Mouse (Mus musculus) liver, embryonic 12.5 days (tissue): ENCODE results near the gene Rassf7. TPM values are rescaled to one million over a fixed set of nuclear protein-coding genes. Genes with fewer than 3 reads are reported as not detected.

Experiments used
- ATAC-seq: fragments of 200-750 bp; cut with Nextera tagmentation; 2 replicates; pipeline ENCODE4 v1.8.0; 2017; ENCODE audit warnings: moderate number of reproducible peaks, mild to moderate bottlenecking, moderate library complexity
- H3K27ac ChIP-seq: fragments of 300-500 bp; sonication (generic); 2 replicates; pipeline ENCODE4 v1.5.1; 2016; ENCODE audit warnings: mild to moderate bottlenecking
- H3K27me3 ChIP-seq: fragments of 300-500 bp; sonication (generic); replicated peaks from 2 replicates; pipeline ENCODE4 v1.6.1; 2016; ENCODE audit warnings: mild to moderate bottlenecking, moderate library complexity
- H3K36me3 ChIP-seq: fragments of 300-500 bp; sonication (generic); 2 replicates; pipeline ENCODE4 v1.6.1; 2016; ENCODE audit warnings: mild to moderate bottlenecking, moderate library complexity
- H3K4me1 ChIP-seq: fragments of 300-500 bp; sonication (generic); 2 replicates; pipeline ENCODE4 v1.6.1; 2016
- H3K4me2 ChIP-seq: fragments of 300-500 bp; sonication (generic); 2 replicates; pipeline ENCODE4 v1.6.1; 2016; ENCODE audit warnings: mild to moderate bottlenecking, moderate library complexity
- H3K4me3 ChIP-seq: fragments of 300-500 bp; sonication (generic); 2 replicates; pipeline ENCODE4 v1.5.1; 2016; ENCODE audit warnings: mild to moderate bottlenecking, moderate library complexity
- H3K9ac ChIP-seq: fragments of 300-500 bp; sonication (generic); 2 replicates; pipeline ENCODE4 v1.6.1; 2016; ENCODE audit warnings: mild to moderate bottlenecking, moderate library complexity
- H3K9me3 ChIP-seq: fragments of 300-500 bp; sonication (generic); replicated peaks from 2 replicates; pipeline ENCODE4 v1.6.1; 2016; ENCODE audit warnings: mild to moderate bottlenecking, moderate library complexity
- WGBS: fragments of 180-500 bp; shearing (Covaris S2); methylation state at CpG from one replicate; pipeline ENCODE4 v1.1.7; 2016; ENCODE audit not compliant: insufficient replicate concordance; 5-methylcytosine and 5-hydroxymethylcytosine counted together
- polyA plus RNA-seq: library from polyadenylated mRNA; unstranded; fragments of >200 nt; fragmentation: Nextera tagmentation; extraction: Ambion mirVana; gene quantifications from 2 replicates; pipeline ENCODE4 v1.2.1, GENCODE M21; 2016

The Rassf7 gene
- polyA plus RNA-seq, 1 experiment from 2014 or later, result 27.3 TPM

GRCm38 (mm10) chr7:141217343-141218013 lies 1.8 kb downstream of the Rassf7 start:
- peak overlapping the region; percentile 83 for H3K27ac ChIP-seq
- 90% methylated on average over 17 of the region's 17 CpGs for WGBS
- no peak for ATAC-seq
- H3K27me3 ChIP-seq, result no peaks in the 10 kb centered on the region
- H3K36me3 ChIP-seq, result peaks cover 39% of the 10 kb centered on the region
- peak overlapping the region; percentile 76; the same call in 1 of the 2 replicates for H3K9ac ChIP-seq
- peaks cover 92% of the 10 kb centered on the region for H3K4me1 ChIP-seq
- H3K9me3 ChIP-seq, result no peaks in the 10 kb centered on the region
- peak overlapping the region; percentile 66 for H3K4me3 ChIP-seq
- peak overlapping the region; percentile 89 for H3K4me2 ChIP-seq

- no peak overlapping the region for H3K4me3 ChIP-seq
- peak overlapping the region; percentile 83 for H3K27ac ChIP-seq
- H3K4me1 ChIP-seq, result peaks cover 92% of the 10 kb centered on the region
- ATAC-seq, result no peak
- H3K36me3 ChIP-seq, result peaks cover 39% of the 10 kb centered on the region
- peak overlapping the region; percentile 1; the same call in 1 of the 2 replicates for H3K4me2 ChIP-seq
- WGBS, result 86% methylated on average over 3 of the region's 3 CpGs
- H3K9ac ChIP-seq, result peak overlapping the region; percentile 36; the same call in 1 of the 2 replicates
- H3K9me3 ChIP-seq, result no peaks in the 10 kb centered on the region
- H3K27me3 ChIP-seq, result no peaks in the 10 kb centered on the region
Observed at GRCm38 (mm10) chr7:141218141-141218540, 2.5 kb downstream of the Rassf7 start.

- H3K27ac ChIP-seq, result peak overlapping the region; percentile 83
- no peak overlapping the region for H3K4me3 ChIP-seq
- H3K27me3 ChIP-seq, result no peaks in the 10 kb centered on the region
- peak overlapping the region; percentile 36; the same call in 1 of the 2 replicates for H3K9ac ChIP-seq
- H3K36me3 ChIP-seq, result peaks cover 39% of the 10 kb centered on the region
- peaks cover 89% of the 10 kb centered on the region for H3K4me1 ChIP-seq
- H3K9me3 ChIP-seq, result no peaks in the 10 kb centered on the region
- WGBS, result 78% methylated on average over 5 of the region's 5 CpGs
- no peak for ATAC-seq
- no peak overlapping the region for H3K4me2 ChIP-seq
Observed at GRCm38 (mm10) chr7:141218557-141219133, 3.0 kb downstream of the Rassf7 start.

GRCm38 (mm10) chr7:141219558-141220099 lies 4.0 kb downstream of the Rassf7 start:
- Histone ChIP-seq H3K4me3 (peak overlapping the region; percentile 73; the same call in 1 of the 2 replicates), H3K9ac (peak overlapping the region; percentile 87), H3K36me3 (peaks cover 39% of the 10 kb centered on the region), H3K4me2 (peak overlapping the region; percentile 93), H3K27ac (peak overlapping the region; percentile 83), H3K27me3 (no peaks in the 10 kb centered on the region), H3K4me1 (peaks cover 79% of the 10 kb centered on the region), H3K9me3 (no peaks in the 10 kb centered on the region)
- 69% methylated on average over 1 of the region's 1 CpGs for WGBS
- ATAC-seq, result no peak

- H3K9ac ChIP-seq, result peak overlapping the region; percentile 87
- WGBS, result 83% methylated on average over 1 of the region's 1 CpGs
- H3K9me3 ChIP-seq, result no peaks in the 10 kb centered on the region
- H3K4me1 ChIP-seq, result peaks cover 72% of the 10 kb centered on the region
- H3K36me3 ChIP-seq, result peaks cover 39% of the 10 kb centered on the region
- H3K4me2 ChIP-seq, result peak overlapping the region; percentile 93
- no peak for ATAC-seq
- peak overlapping the region; percentile 83 for H3K27ac ChIP-seq
- H3K27me3 ChIP-seq, result no peaks in the 10 kb centered on the region
- peak overlapping the region; percentile 73 for H3K4me3 ChIP-seq
Observed at GRCm38 (mm10) chr7:141220377-141220776, 4.7 kb downstream of the Rassf7 start.

GRCm38 (mm10) chr7:141221249-141222125 lies 5.8 kb downstream of the Rassf7 start:
- Histone ChIP-seq H3K27ac (peak overlapping the region; percentile 90), H3K9ac (peak overlapping the region; percentile 87), H3K4me1 (peaks cover 65% of the 10 kb centered on the region), H3K36me3 (peaks cover 39% of the 10 kb centered on the region), H3K4me3 (peak overlapping the region; percentile 73), H3K4me2 (peak overlapping the region; percentile 93), H3K27me3 (no peaks in the 10 kb centered on the region), H3K9me3 (no peaks in the 10 kb centered on the region)
- ATAC-seq, result peak; percentile 97
- 8% methylated on average over 44 of the region's 44 CpGs for WGBS

GRCm38 (mm10) chr7:141222126-141222467 lies 6.4 kb downstream of the Rassf7 start:
- 16% methylated on average over 8 of the region's 8 CpGs for WGBS
- H3K27me3 ChIP-seq, result no peaks in the 10 kb centered on the region
- no peak for ATAC-seq
- no peaks in the 10 kb centered on the region for H3K9me3 ChIP-seq
- H3K4me1 ChIP-seq, result peaks cover 59% of the 10 kb centered on the region
- peak overlapping the region; percentile 93 for H3K4me2 ChIP-seq
- peak overlapping the region; percentile 73 for H3K4me3 ChIP-seq
- H3K36me3 ChIP-seq, result peaks cover 36% of the 10 kb centered on the region
- peak overlapping the region; percentile 71 for H3K9ac ChIP-seq
- peak overlapping the region; percentile 90 for H3K27ac ChIP-seq

GRCm38 (mm10) chr7:141222696-141223215 lies 7.1 kb downstream of the Rassf7 start:
- Histone ChIP-seq H3K9ac (peak overlapping the region; percentile 71), H3K9me3 (no peaks in the 10 kb centered on the region), H3K4me3 (no peak overlapping the region), H3K27me3 (no peaks in the 10 kb centered on the region), H3K4me2 (peak overlapping the region; percentile 93), H3K36me3 (peaks cover 30% of the 10 kb centered on the region), H3K27ac (peak overlapping the region; percentile 90), H3K4me1 (peaks cover 53% of the 10 kb centered on the region)
- ATAC-seq, result no peak
- 80% methylated on average over 4 of the region's 4 CpGs for WGBS

GRCm38 (mm10) chr7:141226535-141226934 lies 10.9 kb downstream of the Rassf7 start:
- H3K36me3 ChIP-seq, result peaks cover 12% of the 10 kb centered on the region
- H3K9me3 ChIP-seq, result no peaks in the 10 kb centered on the region
- H3K4me2 ChIP-seq, result no peak overlapping the region
- H3K9ac ChIP-seq, result no peak overlapping the region
- H3K27me3 ChIP-seq, result no peaks in the 10 kb centered on the region
- no peak overlapping the region for H3K27ac ChIP-seq
- no peak for ATAC-seq
- peaks cover 44% of the 10 kb centered on the region for H3K4me1 ChIP-seq
- 81% methylated on average over 6 of the region's 6 CpGs for WGBS
- H3K4me3 ChIP-seq, result no peak overlapping the region

GRCm38 (mm10) chr7:141227796-141228195 lies 12.1 kb downstream of the Rassf7 start:
- Histone ChIP-seq H3K9ac (peak overlapping the region; percentile 98), H3K4me1 (peaks cover 41% of the 10 kb centered on the region), H3K36me3 (peaks cover 25% of the 10 kb centered on the region), H3K27me3 (no peaks in the 10 kb centered on the region), H3K27ac (peak overlapping the region; percentile 90), H3K4me2 (peak overlapping the region; percentile 87), H3K9me3 (no peaks in the 10 kb centered on the region), H3K4me3 (no peak overlapping the region)
- ATAC-seq, result peak; percentile 2
- 70% methylated on average over 4 of the region's 4 CpGs for WGBS

- H3K4me1 ChIP-seq, result peaks cover 36% of the 10 kb centered on the region
- peak; percentile 89 for ATAC-seq
- no peaks in the 10 kb centered on the region for H3K9me3 ChIP-seq
- H3K27ac ChIP-seq, result peak within 1 kb of the TSS; percentile 90
- H3K4me3 ChIP-seq, result peak within 1 kb of the TSS; percentile 97
- H3K27me3 ChIP-seq, result no peaks in the 10 kb centered on the region
- H3K9ac ChIP-seq, result peak within 1 kb of the TSS; percentile 98
- under 1% methylated on average over 76 of the region's 76 CpGs for WGBS
- H3K4me2 ChIP-seq, result peak within 1 kb of the TSS; percentile 87
- H3K36me3 ChIP-seq, result peaks cover 32% of the 10 kb centered on the region
Observed at GRCm38 (mm10) chr7:141228279-141229067, 12.8 kb downstream of the Rassf7 start, which contains the start of gene Phrf1. Phrf1 (plus strand) TSS chr7:141228784.
